Mouse (Mus musculus): ENCODE measurements around the gene Wdr25. TPM values are rescaled to one million over a fixed set of nuclear protein-coding genes. Genes with fewer than 3 reads are reported as not detected.

The Wdr25 gene
- polyA plus RNA-seq, 1 experiment from 2014 or later = 5.8 TPM

DNA sequence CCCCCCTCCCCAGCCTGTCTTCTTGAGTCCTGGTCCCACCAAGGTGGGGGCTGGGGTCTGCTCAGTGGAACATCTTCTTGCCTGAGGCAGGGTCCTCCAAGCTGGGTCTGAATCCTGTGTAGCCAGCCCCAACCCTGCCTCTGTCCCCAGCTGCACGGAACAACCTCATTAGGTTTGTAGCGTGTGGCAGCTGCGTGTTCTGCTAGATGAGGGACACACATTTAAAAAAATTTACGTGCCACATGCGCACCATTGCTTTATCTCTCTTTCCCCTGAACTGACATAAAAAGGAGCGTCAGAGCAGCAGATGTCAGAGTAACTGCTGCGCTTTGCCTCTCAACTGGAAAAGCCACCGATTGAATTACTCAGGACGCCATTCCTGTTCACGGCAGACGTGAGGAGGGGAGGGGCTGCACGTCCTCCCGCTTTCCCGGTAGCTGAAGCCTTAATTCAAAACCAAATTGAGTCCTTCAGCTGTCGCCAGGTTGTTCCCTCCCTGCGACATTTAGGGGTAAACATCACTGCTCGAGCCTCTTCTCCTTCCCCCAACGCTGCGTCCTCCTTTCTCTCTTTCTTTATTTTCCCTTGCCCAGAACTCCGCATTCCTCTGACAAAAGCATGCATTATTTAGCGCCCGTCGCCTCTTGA, 65.7 kb downstream of the Wdr25 start:
- no peak for ATAC-seq (ENCODE audit: insufficient number of reproducible peaks, low FRiP score)
- peak overlapping the region; percentile 59 for H3K9ac ChIP-seq

DNA sequence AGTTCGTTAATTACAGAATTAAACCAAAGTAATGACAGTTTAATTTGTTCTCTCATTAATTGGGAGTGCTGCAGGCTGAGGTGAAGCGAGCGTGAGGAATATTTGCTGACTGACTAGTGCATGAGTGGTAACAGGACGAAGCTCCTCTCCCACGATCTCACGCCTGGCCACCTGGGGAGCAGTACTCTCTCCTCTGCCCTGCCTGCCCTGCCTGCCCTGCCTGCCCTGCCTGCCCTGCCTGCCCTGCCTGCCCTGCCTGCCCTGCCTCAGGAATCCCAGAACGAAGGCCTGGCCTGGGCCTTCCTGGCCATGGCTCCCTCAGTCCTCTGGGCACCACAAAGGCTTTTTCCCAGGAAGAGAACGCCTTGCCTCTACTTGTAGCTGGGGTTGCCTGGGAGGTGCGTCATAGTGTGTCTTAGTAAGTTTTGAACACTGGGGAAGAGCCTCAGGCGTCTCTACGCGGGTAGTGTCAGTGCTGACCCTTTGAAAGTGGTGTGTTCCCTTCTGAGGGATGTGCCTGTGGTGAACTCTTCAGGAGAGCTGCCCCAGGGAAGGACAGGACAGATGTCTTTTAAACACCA, 66.3 kb downstream of the Wdr25 start:
- H3K4me2 ChIP-seq = peak overlapping the region; percentile 77
- H3K4me1 ChIP-seq (replicated peaks) = peaks cover 18% of the 10 kb centered on the region
- H3K27ac ChIP-seq (ENCODE audit: poor library complexity, severe bottlenecking) = no peak overlapping the region
- peak overlapping the region; percentile 59; the same call in 1 of the 2 replicates for H3K9ac ChIP-seq
- ATAC-seq (ENCODE audit: insufficient number of reproducible peaks, low FRiP score) = no peak
- no peaks in the 10 kb centered on the region for H3K9me3 ChIP-seq (replicated peaks)
- H3K4me3 ChIP-seq = peak overlapping the region; percentile 41
- H3K27me3 ChIP-seq (replicated peaks) = peaks cover 21% of the 10 kb centered on the region
- H3K36me3 ChIP-seq = no peaks in the 10 kb centered on the region
- WGBS = 35% methylated on average over 12 of the region's 12 CpGs

More for the DNA sequence above, 65.7 kb downstream of the Wdr25 start:
- Histone ChIP-seq H3K36me3 (no peaks in the 10 kb centered on the region), H3K4me3 (peak overlapping the region; percentile 41), H3K27ac (ENCODE audit: poor library complexity, severe bottlenecking) (no peak overlapping the region), H3K4me1 (replicated peaks) (peaks cover 18% of the 10 kb centered on the region), H3K9me3 (replicated peaks) (no peaks in the 10 kb centered on the region), H3K27me3 (replicated peaks) (peaks cover 18% of the 10 kb centered on the region), H3K4me2 (peak overlapping the region; percentile 77)
- 6% methylated on average over 23 of the region's 23 CpGs for WGBS

DNA sequence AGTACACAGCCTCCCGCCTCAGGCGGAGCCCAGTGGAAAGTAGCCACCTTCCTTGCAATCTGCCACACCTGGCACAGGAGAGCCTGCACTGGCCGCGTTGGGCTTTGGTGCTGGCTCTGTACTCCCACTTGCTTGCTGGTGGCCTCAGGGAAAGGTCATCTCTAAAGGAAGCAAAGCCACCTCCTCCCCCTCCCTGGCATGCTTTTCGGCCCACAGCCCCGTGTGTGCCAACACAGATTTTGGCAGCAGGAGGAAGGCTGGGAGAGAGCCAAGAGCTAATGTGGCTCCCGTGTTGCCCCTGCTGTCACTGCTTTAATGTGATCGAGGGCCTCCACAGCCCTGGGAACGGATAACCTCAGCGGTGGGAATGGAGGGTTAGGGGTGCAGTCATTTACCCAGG, 66.8 kb downstream of the Wdr25 start:
- Histone ChIP-seq H3K4me3 (no peak overlapping the region), H3K4me1 (replicated peaks) (peaks cover 18% of the 10 kb centered on the region), H3K27ac (ENCODE audit: poor library complexity, severe bottlenecking) (no peak overlapping the region), H3K4me2 (no peak overlapping the region), H3K27me3 (replicated peaks) (peaks cover 21% of the 10 kb centered on the region), H3K36me3 (no peaks in the 10 kb centered on the region), H3K9ac (no peak overlapping the region), H3K9me3 (replicated peaks) (no peaks in the 10 kb centered on the region)
- WGBS = 50% methylated on average over 10 of the region's 10 CpGs
- ATAC-seq (ENCODE audit: insufficient number of reproducible peaks, low FRiP score) = no peak

DNA sequence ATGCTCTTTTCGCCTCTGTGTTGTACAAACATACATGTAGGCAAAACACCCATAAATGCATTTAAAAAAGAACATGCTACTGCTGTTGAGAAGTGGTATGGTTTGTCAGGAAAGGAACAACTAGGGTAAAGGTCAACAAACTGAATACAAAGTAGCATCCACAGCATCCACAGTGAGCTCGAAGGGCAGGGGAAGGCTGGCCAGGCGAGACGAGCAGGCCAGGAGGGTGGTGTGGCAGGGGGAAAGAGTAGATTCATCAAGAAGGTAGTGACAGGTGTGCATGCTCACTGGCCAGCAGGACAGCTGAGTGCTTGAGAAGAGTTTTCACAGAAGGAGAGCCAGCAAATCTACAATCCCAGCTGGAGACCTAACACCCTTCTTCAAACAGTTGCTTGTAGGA, 74.2 kb downstream of the Wdr25 start:
- no peak overlapping the region for H3K4me2 ChIP-seq
- no peak overlapping the region for H3K9ac ChIP-seq
- 0 out of 2 replicates have a peak, but pooled peaks cover 4% of the 10 kb centered on the region for H3K27me3 ChIP-seq (replicated peaks)
- 67% methylated on average over 4 of the region's 4 CpGs for WGBS
- no peak overlapping the region for H3K4me3 ChIP-seq
- no peak for ATAC-seq (ENCODE audit: insufficient number of reproducible peaks, low FRiP score)
- H3K4me1 ChIP-seq (replicated peaks) = 0 out of 2 replicates have a peak, but pooled peaks cover 5% of the 10 kb centered on the region
- H3K36me3 ChIP-seq = no peaks in the 10 kb centered on the region
- H3K9me3 ChIP-seq (replicated peaks) = no peaks in the 10 kb centered on the region
- H3K27ac ChIP-seq (ENCODE audit: poor library complexity, severe bottlenecking) = no peak overlapping the region

DNA sequence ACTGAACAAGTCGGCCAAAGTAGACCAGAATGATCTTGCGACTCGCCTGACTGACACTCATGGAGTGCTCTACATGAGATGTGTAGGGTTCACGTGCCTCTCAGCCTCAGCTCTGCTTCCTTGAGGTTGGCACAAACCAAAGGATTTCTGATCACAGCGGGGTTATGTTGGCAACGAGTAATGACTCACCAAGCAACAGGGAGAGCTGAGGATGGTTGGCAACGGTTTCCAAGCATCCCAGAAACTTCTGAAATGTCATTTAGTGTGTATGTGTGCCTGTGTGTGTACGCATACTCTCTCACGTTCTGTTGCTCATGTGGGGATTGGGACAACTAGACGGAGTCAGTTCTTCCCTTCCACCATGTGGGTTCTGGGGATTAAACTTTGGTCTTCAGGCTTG, 74.6 kb downstream of the Wdr25 start:
- Histone ChIP-seq H3K9me3 (replicated peaks) (no peaks in the 10 kb centered on the region), H3K36me3 (no peaks in the 10 kb centered on the region), H3K9ac (no peak overlapping the region), H3K4me1 (replicated peaks) (0 out of 2 replicates have a peak, but pooled peaks cover 3% of the 10 kb centered on the region), H3K4me2 (no peak overlapping the region), H3K27me3 (replicated peaks) (0 out of 2 replicates have a peak, but pooled peaks cover 3% of the 10 kb centered on the region), H3K27ac (ENCODE audit: poor library complexity, severe bottlenecking) (no peak overlapping the region), H3K4me3 (no peak overlapping the region)
- WGBS = 84% methylated on average over 10 of the region's 10 CpGs
- ATAC-seq (ENCODE audit: insufficient number of reproducible peaks, low FRiP score) = no peak

DNA sequence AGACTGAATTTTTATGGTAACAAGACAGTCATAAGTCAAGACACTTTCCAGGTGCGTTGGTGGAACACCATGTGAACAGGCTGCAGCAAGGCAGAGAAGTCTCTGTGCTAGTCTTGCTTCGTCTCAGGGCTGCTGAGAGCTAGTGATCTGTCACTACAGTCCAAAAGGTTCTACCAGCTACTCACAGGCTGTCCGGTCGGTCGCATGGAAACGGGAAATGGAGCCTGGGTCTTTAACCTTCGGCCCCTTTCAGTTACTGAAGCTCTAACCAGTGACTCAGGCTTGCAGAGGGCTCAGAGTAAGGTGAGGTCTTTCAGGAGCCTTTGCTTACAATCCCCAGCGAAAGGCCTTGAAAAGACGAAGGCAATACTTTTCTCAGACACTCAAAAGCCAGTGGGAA, 78.0 kb downstream of the Wdr25 start:
- Histone ChIP-seq H3K27me3 (replicated peaks) (no peaks in the 10 kb centered on the region), H3K9me3 (replicated peaks) (no peaks in the 10 kb centered on the region; the same call in 1 of the 2 replicates), H3K9ac (no peak overlapping the region), H3K27ac (ENCODE audit: poor library complexity, severe bottlenecking) (no peak overlapping the region), H3K4me3 (no peak overlapping the region), H3K4me2 (no peak overlapping the region), H3K36me3 (no peaks in the 10 kb centered on the region), H3K4me1 (replicated peaks) (no peaks in the 10 kb centered on the region)
- no peak for ATAC-seq (ENCODE audit: insufficient number of reproducible peaks, low FRiP score)
- WGBS = 80% methylated on average over 9 of the region's 9 CpGs

DNA sequence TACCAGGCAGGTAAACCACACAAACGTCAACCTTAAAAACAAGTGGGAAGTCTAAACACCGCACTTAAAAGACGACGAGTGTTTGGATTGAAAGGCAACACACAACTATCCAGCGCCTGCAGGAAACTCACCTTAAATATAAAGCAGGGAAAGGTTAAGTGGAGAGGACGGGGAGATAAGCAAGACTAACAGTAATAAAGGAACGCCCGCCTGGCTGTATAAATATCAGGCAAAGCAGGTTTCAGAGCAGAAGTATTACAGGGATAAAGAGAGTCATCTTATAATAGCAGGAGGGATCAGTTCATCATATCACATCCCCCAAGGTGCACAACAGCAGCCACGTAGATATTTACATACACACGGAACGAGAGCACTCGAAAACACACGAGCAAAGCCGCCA, 78.8 kb downstream of the Wdr25 start:
- Histone ChIP-seq H3K27ac (ENCODE audit: poor library complexity, severe bottlenecking) (no peak overlapping the region), H3K4me1 (replicated peaks) (no peaks in the 10 kb centered on the region), H3K27me3 (replicated peaks) (no peaks in the 10 kb centered on the region), H3K4me3 (no peak overlapping the region), H3K9ac (no peak overlapping the region), H3K4me2 (no peak overlapping the region), H3K36me3 (no peaks in the 10 kb centered on the region), H3K9me3 (replicated peaks) (no peaks in the 10 kb centered on the region; the same call in 1 of the 2 replicates)
- WGBS = 82% methylated on average over 14 of the region's 14 CpGs
- no peak for ATAC-seq (ENCODE audit: insufficient number of reproducible peaks, low FRiP score)

GRCm38 (mm10) chr12:108979977-108980376, 86.5 kb downstream of the Wdr25 start:
- Histone ChIP-seq H3K27me3 (replicated peaks) (no peaks in the 10 kb centered on the region), H3K36me3 (no peaks in the 10 kb centered on the region), H3K4me1 (replicated peaks) (no peaks in the 10 kb centered on the region), H3K4me3 (no peak overlapping the region), H3K4me2 (no peak overlapping the region), H3K9me3 (replicated peaks) (no peaks in the 10 kb centered on the region), H3K9ac (no peak overlapping the region), H3K27ac (ENCODE audit: poor library complexity, severe bottlenecking) (no peak overlapping the region)
- no peak for ATAC-seq (ENCODE audit: insufficient number of reproducible peaks, low FRiP score)
- WGBS = 44% methylated on average over 10 of the region's 10 CpGs

- no peaks in the 10 kb centered on the region for H3K4me1 ChIP-seq (replicated peaks)
- H3K36me3 ChIP-seq = no peaks in the 10 kb centered on the region
- H3K4me2 ChIP-seq = no peak overlapping the region
- no peak overlapping the region for H3K9ac ChIP-seq
- H3K4me3 ChIP-seq = no peak overlapping the region
- no peak for ATAC-seq (ENCODE audit: insufficient number of reproducible peaks, low FRiP score)
- no peaks in the 10 kb centered on the region for H3K27me3 ChIP-seq (replicated peaks)
- no peak overlapping the region for H3K27ac ChIP-seq (ENCODE audit: poor library complexity, severe bottlenecking)
- WGBS = 82% methylated on average over 14 of the region's 14 CpGs
- no peaks in the 10 kb centered on the region for H3K9me3 ChIP-seq (replicated peaks)
Observed at GRCm38 (mm10) chr12:108981941-108982683, 88.7 kb downstream of the Wdr25 start.

- H3K9me3 ChIP-seq (replicated peaks) = no peaks in the 10 kb centered on the region
- H3K4me3 ChIP-seq = no peak overlapping the region
- H3K36me3 ChIP-seq = no peaks in the 10 kb centered on the region
- H3K9ac ChIP-seq = no peak overlapping the region
- no peak overlapping the region for H3K4me2 ChIP-seq
- no peaks in the 10 kb centered on the region for H3K27me3 ChIP-seq (replicated peaks)
- 64% methylated on average over 6 of the region's 6 CpGs for WGBS
- H3K4me1 ChIP-seq (replicated peaks) = no peaks in the 10 kb centered on the region
- H3K27ac ChIP-seq (ENCODE audit: poor library complexity, severe bottlenecking) = no peak overlapping the region
- no peak for ATAC-seq (ENCODE audit: insufficient number of reproducible peaks, low FRiP score)
Observed at GRCm38 (mm10) chr12:108982684-108982960, 89.2 kb downstream of the Wdr25 start.

GRCm38 (mm10) chr12:108983496-108983895, 90.1 kb downstream of the Wdr25 start:
- no peaks in the 10 kb centered on the region for H3K4me1 ChIP-seq (replicated peaks)
- no peak overlapping the region for H3K9ac ChIP-seq
- WGBS = 73% methylated on average over 6 of the region's 6 CpGs
- H3K9me3 ChIP-seq (replicated peaks) = no peaks in the 10 kb centered on the region
- H3K36me3 ChIP-seq = no peaks in the 10 kb centered on the region
- no peak overlapping the region for H3K4me3 ChIP-seq
- H3K27me3 ChIP-seq (replicated peaks) = no peaks in the 10 kb centered on the region
- no peak overlapping the region for H3K4me2 ChIP-seq
- H3K27ac ChIP-seq (ENCODE audit: poor library complexity, severe bottlenecking) = no peak overlapping the region
- ATAC-seq (ENCODE audit: insufficient number of reproducible peaks, low FRiP score) = no peak

All from heart, embryonic 12.5 days (tissue).